Mouse (Mus musculus) liver, embryonic 12.5 days (tissue): Measurements from ENCODE around the gene Elmsan1. TPM values are rescaled to one million over a fixed set of nuclear protein-coding genes. Genes with fewer than 3 reads are reported as not detected.
A peak's percentile ranks its signal among the peaks of the same experiment; 100 is the strongest.

Experiments
- ATAC-seq: fragments of 200-750 bp; cut with Nextera tagmentation; 2 replicates; pipeline ENCODE4 v1.8.0; 2017; ENCODE audit warnings: moderate number of reproducible peaks, mild to moderate bottlenecking, moderate library complexity
- H3K27ac ChIP-seq: fragments of 300-500 bp; sonication (generic); 2 replicates; pipeline ENCODE4 v1.5.1; 2016; ENCODE audit warnings: mild to moderate bottlenecking
- H3K27me3 ChIP-seq: fragments of 300-500 bp; sonication (generic); replicated peaks from 2 replicates; pipeline ENCODE4 v1.6.1; 2016; ENCODE audit warnings: mild to moderate bottlenecking, moderate library complexity
- H3K36me3 ChIP-seq: fragments of 300-500 bp; sonication (generic); 2 replicates; pipeline ENCODE4 v1.6.1; 2016; ENCODE audit warnings: mild to moderate bottlenecking, moderate library complexity
- H3K4me1 ChIP-seq: fragments of 300-500 bp; sonication (generic); 2 replicates; pipeline ENCODE4 v1.6.1; 2016
- H3K4me2 ChIP-seq: fragments of 300-500 bp; sonication (generic); 2 replicates; pipeline ENCODE4 v1.6.1; 2016; ENCODE audit warnings: mild to moderate bottlenecking, moderate library complexity
- H3K4me3 ChIP-seq: fragments of 300-500 bp; sonication (generic); 2 replicates; pipeline ENCODE4 v1.5.1; 2016; ENCODE audit warnings: mild to moderate bottlenecking, moderate library complexity
- H3K9ac ChIP-seq: fragments of 300-500 bp; sonication (generic); 2 replicates; pipeline ENCODE4 v1.6.1; 2016; ENCODE audit warnings: mild to moderate bottlenecking, moderate library complexity
- H3K9me3 ChIP-seq: fragments of 300-500 bp; sonication (generic); replicated peaks from 2 replicates; pipeline ENCODE4 v1.6.1; 2016; ENCODE audit warnings: mild to moderate bottlenecking, moderate library complexity
- WGBS: fragments of 180-500 bp; shearing (Covaris S2); methylation state at CpG from one replicate; pipeline ENCODE4 v1.1.7; 2016; ENCODE audit not compliant: insufficient replicate concordance; 5-methylcytosine and 5-hydroxymethylcytosine counted together
- polyA plus RNA-seq: library from polyadenylated mRNA; unstranded; fragments of >200 nt; fragmentation: Nextera tagmentation; extraction: Ambion mirVana; gene quantifications from 2 replicates; pipeline ENCODE4 v1.2.1, GENCODE M21; 2016

Elmsan1 gene
- polyA plus RNA-seq, 1 experiment from 2014 or later, result 6.9 TPM

DNA sequence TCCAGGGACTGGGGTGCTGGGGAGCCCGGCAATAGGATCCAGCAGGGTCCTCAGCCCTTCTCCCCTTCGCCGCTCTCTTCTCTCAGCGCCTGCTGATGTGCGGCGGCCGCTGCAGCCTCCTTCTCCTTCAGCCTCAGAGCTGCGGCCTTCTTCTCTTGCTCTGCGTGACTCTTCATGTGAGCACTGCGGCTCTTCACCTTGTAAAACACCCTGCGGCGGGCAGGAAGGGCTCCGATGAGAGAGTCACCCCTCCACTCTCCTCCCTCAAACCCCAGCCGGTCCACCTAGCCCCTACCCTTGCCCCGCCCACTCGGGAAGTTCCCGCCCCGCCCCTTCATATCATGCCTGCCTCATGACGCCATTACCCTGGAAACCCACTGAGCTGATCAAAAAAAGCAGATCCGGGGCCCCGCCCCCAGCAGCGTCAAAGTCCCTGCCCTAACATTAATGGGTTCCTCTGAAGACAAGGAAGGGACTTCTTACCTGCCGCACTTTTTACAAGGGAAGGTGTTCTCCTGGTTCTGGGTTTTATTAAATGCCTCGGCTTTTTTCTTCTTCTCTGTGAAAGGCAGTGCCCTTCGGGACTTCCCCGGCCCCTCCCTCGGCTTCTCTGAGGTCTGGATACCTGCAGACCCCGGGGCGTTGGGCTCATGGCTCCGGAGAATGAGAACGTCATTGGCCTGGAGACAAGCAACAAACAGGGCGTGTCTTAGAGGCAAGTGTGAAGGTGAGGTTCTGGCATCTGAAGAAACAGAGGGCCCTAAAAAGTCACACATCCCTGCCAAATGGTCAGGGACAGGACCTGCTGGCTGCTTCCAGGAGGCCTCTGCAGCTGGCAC, 66.1 kb downstream of the Elmsan1 start:
- Histone ChIP-seq H3K36me3 (peaks cover 78% of the 10 kb centered on the region), H3K9ac (peak overlapping the region; percentile 73), H3K4me3 (peak overlapping the region; percentile 58), H3K27me3 (no peaks in the 10 kb centered on the region), H3K9me3 (no peaks in the 10 kb centered on the region), H3K4me1 (peaks cover 74% of the 10 kb centered on the region), H3K4me2 (peak overlapping the region; percentile 65), H3K27ac (peak overlapping the region; percentile 94)
- WGBS, result 59% methylated on average over 32 of the region's 32 CpGs
- ATAC-seq, result peak; percentile 45

DNA sequence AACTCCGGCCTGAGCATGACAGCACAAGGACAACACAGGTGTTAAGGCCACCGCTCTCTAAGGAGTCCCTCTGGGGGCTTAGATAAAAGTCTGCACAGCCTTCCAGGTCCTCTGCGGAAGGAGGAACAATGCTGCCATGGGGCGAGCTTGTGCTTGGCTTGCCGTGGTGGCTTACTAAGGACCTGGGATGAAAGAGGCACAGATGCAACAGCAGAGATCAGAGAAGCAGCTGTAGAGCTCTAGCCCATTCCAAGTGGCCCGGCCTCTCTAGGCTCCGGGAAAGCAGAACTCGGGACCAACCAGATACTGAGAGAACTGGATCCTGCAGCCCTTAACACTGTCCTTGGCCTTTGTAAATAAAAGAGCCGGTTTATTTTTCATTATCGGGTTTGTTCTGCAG, 66.8 kb downstream of the Elmsan1 start:
- WGBS, result 63% methylated on average over 10 of the region's 10 CpGs
- no peaks in the 10 kb centered on the region for H3K27me3 ChIP-seq
- peaks cover 81% of the 10 kb centered on the region for H3K4me1 ChIP-seq
- peaks cover 72% of the 10 kb centered on the region for H3K36me3 ChIP-seq
- peak overlapping the region; percentile 94 for H3K27ac ChIP-seq
- H3K9ac ChIP-seq, result peak overlapping the region; percentile 73
- no peak for ATAC-seq
- H3K4me2 ChIP-seq, result peak overlapping the region; percentile 65
- H3K4me3 ChIP-seq, result peak overlapping the region; percentile 58
- H3K9me3 ChIP-seq, result no peaks in the 10 kb centered on the region

DNA sequence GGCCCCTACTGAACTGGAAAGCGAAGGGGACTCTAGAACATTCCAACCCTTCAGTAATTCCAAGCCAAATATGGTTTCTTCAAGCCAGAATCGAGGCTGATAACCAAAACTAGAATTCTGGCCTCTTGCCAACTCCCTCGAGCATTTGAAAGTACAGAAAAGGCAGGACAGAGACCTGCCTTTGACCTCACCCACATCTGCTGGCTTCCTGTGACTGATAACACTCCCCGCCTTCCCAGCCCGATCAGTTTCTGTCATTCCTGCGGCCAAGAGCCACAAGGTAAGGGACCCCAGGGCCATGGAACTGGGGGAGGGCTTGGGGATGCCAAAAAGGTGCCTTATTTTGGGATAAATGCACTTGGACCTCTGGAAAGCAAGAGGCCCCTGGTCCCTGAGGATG, 67.7 kb downstream of the Elmsan1 start:
- Histone ChIP-seq H3K4me3 (peak overlapping the region; percentile 58), H3K4me2 (peak overlapping the region; percentile 65)

DNA sequence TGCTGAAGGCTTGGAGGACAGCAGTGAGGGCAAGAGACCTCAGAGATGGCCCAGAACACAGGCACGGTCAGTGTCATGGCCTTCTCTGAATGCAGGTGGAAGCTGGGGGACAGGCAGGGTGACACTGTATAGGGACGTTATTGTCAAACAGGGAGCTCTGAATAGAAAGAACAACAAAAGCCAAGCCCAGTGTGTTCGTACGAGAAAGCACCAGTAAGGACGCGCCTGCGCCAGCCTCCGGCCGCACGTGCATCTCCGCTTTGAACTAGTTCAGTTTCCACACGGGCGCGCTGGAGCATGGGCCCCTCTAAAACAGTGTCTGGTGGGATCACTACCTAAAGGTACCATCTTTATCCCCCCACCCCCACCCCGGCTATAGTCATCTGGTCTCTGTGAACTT, 68.7 kb downstream of the Elmsan1 start:
- H3K27ac ChIP-seq, result peak overlapping the region; percentile 94
- no peaks in the 10 kb centered on the region for H3K27me3 ChIP-seq
- 92% methylated on average over 15 of the region's 15 CpGs for WGBS
- H3K4me3 ChIP-seq, result no peak overlapping the region
- H3K9ac ChIP-seq, result peak overlapping the region; percentile 49
- ATAC-seq, result no peak
- no peaks in the 10 kb centered on the region for H3K9me3 ChIP-seq
- H3K4me2 ChIP-seq, result peak overlapping the region; percentile 65
- peaks cover 82% of the 10 kb centered on the region for H3K4me1 ChIP-seq
- peaks cover 52% of the 10 kb centered on the region for H3K36me3 ChIP-seq

More for the DNA sequence above, 67.7 kb downstream of the Elmsan1 start:
- ATAC-seq, result peak; percentile 88
- 10% methylated on average over 6 of the region's 6 CpGs for WGBS
- Histone ChIP-seq H3K27ac (peak overlapping the region; percentile 94), H3K9ac (peak overlapping the region; percentile 73), H3K9me3 (no peaks in the 10 kb centered on the region), H3K4me1 (peaks cover 84% of the 10 kb centered on the region), H3K36me3 (peaks cover 62% of the 10 kb centered on the region), H3K27me3 (no peaks in the 10 kb centered on the region)

DNA sequence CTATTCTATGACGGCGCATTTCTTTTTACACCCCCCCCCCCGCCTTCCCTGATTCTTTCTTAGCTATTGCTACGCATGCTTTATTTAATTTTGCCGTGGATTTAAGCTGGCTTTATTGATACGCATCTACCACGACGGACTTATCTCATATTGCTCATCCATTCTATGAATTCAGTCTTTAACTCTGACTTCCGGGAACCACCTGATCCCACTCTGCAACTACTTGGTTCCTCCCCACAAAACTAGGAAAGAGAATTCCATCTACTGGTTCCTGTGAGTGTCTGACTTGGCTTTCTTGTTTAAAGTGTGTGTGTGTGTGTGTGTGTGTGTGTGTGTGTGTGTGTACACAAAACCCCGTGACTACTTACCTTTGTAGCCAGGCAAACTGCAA, 70.1 kb downstream of the Elmsan1 start:
- peak overlapping the region; percentile 62 for H3K4me3 ChIP-seq
- ATAC-seq, result no peak
- H3K27me3 ChIP-seq, result no peaks in the 10 kb centered on the region
- peak overlapping the region; percentile 41; the same call in 1 of the 2 replicates for H3K27ac ChIP-seq
- peak overlapping the region; percentile 90 for H3K4me2 ChIP-seq
- 21% methylated on average over 10 of the region's 10 CpGs for WGBS
- H3K9me3 ChIP-seq, result no peaks in the 10 kb centered on the region
- peak overlapping the region; percentile 66; the same call in 1 of the 2 replicates for H3K9ac ChIP-seq
- peaks cover 39% of the 10 kb centered on the region for H3K36me3 ChIP-seq
- H3K4me1 ChIP-seq, result peaks cover 68% of the 10 kb centered on the region

DNA sequence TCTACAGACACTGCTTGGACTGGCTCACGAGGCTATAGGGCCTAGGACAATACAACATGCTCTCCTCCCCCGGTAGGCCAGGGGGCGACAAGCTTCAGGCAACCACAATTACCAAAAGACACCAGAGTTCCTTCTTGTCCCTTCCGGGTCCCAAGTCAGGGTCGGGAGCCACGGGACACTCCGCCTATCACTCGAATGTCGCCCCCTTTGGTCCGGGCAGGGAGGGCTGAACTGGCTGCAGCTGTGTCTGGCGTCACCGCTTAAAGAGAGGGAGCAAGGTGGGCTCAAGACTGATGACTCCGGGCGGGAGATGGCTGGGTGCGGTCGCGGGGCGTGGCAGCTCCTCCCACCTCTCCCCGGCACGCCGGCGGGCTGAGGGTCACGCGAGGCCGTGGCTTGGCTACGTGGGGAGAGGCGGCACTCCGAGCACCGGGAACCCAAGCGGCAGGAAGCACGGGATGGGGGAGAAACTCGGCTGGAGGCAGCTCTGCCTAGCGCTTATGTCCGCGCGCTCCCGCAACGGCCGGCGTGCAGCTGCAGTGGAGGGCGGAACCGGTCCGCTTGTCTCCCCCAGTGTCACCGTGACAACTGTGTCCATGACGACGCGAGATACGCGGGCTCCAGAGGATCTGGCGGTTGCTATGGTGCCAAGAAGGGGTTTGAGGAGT, 70.6 kb downstream of the Elmsan1 start, which contains the start of gene Pnma1:
Pnma1 (minus strand) TSS at position 536 of the 668 bp plus-strand sequence.
- H3K9me3 ChIP-seq, result no peaks in the 10 kb centered on the region
- peak within 1 kb of the TSS; percentile 94; the same call in 1 of the 2 replicates for H3K27ac ChIP-seq
- peak within 1 kb of the TSS; percentile 90 for H3K4me2 ChIP-seq
- H3K4me3 ChIP-seq, result peak within 1 kb of the TSS; percentile 62
- 4% methylated on average over 49 of the region's 50 CpGs for WGBS
- peaks cover 33% of the 10 kb centered on the region for H3K36me3 ChIP-seq
- H3K4me1 ChIP-seq, result peaks cover 63% of the 10 kb centered on the region
- H3K9ac ChIP-seq, result peak within 1 kb of the TSS; percentile 66
- no peaks in the 10 kb centered on the region for H3K27me3 ChIP-seq
- peak; percentile 67 for ATAC-seq

DNA sequence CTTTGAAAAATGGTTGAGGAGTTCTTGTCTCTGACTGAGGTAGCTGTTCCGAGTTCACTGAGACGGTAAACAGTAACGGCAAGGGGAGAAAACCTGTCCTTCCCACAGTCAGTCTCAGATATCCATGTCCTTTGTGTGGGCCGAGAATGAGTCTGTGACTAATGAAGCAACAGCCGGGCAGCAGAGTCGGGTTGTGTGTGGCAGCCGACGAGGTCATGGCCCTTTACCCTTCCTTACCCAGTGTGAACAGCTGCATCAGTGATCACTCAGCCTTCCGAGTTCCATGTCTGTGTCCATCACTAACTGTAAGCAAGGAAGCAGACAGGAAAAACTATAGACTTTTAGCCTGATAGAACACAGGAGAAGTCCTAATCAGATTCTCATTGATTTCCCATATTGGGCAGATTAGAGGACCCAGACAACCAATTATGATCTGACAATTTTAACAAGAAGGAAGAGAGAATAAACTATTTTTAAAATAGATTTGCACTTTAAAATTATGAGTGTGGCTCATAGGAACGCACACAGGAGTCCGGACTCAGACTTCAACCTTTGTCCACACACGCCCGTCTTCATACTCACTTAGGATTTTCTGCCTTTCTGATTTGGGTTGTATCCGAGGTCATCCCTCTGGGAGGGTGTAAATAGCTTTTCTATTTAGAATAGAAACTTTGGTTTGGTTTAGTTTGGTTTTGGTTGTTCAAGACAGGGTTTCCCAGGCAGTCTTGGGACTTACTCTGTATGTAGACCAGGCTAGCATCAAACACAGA, 76.2 kb downstream of the Elmsan1 start:
- Histone ChIP-seq H3K27me3 (no peaks in the 10 kb centered on the region), H3K4me3 (no peak overlapping the region), H3K27ac (no peak overlapping the region), H3K4me1 (peaks cover 9% of the 10 kb centered on the region), H3K9me3 (no peaks in the 10 kb centered on the region), H3K36me3 (no peaks in the 10 kb centered on the region), H3K4me2 (no peak overlapping the region), H3K9ac (no peak overlapping the region)
- ATAC-seq, result no peak
- WGBS, result 68% methylated on average over 14 of the region's 14 CpGs

DNA sequence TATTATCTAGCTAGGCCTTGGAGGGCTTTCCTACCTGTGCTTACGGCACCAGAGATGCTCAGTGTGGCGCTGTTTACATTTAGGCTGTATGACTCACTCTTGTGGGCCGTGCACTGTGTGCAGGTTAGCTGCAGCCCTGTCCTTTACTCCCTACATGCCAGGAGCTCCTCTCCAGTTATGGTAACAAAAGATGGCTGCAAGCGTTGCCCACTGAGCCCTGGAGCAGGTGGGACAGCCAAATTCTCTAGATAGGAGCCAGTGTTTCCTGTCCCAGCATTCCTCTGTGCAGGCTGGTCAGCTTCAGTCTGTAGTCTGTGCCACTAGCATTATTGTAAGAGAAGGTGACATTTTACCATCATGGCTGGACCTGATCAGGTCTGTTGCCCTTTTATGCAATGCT, 77.4 kb downstream of the Elmsan1 start:
- Histone ChIP-seq H3K4me3 (no peak overlapping the region), H3K9me3 (no peaks in the 10 kb centered on the region), H3K27ac (no peak overlapping the region), H3K27me3 (no peaks in the 10 kb centered on the region), H3K9ac (no peak overlapping the region), H3K4me2 (no peak overlapping the region), H3K4me1 (no peaks in the 10 kb centered on the region), H3K36me3 (no peaks in the 10 kb centered on the region)
- WGBS, result 79% methylated on average over 4 of the region's 4 CpGs
- ATAC-seq, result no peak

DNA sequence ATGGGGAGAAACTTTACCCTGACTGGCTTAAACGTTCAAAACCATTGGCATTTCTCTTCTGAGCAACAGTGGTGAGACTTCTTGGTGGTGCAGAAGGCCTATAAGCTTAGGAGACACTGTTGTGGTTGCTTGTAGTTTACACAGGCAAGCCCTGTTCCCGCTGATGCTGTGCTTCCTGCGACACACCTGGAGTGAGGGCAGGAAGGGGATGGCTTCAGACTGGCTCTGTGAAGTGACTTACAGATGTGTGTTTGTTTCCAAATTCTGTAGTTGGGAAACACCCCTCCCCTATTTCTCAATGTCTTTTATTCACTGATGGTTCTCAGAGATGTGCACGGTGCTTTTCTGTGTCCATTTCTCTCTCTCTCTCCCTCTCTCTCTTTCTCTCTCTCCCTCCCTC, 78.5 kb downstream of the Elmsan1 start:
- Histone ChIP-seq H3K27ac (no peak overlapping the region), H3K4me1 (no peaks in the 10 kb centered on the region), H3K9me3 (no peaks in the 10 kb centered on the region), H3K36me3 (no peaks in the 10 kb centered on the region), H3K4me2 (no peak overlapping the region), H3K9ac (no peak overlapping the region), H3K27me3 (no peaks in the 10 kb centered on the region), H3K4me3 (no peak overlapping the region)
- 55% methylated on average over 4 of the region's 4 CpGs for WGBS
- no peak for ATAC-seq

DNA sequence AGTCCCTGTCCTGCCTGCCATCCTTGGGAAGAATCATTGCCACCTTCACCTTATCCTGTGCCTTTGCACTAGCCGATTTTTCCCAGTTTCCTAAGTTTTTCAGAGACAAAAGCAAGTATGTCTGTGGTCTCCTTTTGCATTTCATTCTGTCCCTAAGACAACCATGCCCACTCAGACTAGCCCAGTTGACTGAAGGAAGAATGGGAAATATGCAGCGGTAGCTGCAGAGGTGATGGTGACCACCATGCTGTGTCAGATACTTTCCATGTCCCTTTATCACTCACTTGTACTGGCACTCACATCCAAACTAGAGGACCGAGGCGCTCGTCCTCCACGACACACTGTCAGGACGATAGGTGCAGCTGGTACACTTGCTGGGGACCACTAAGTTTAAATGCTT, 81.5 kb downstream of the Elmsan1 start:
- no peak overlapping the region for H3K9ac ChIP-seq
- WGBS, result 86% methylated on average over 7 of the region's 7 CpGs
- no peak overlapping the region for H3K4me2 ChIP-seq
- H3K27ac ChIP-seq, result no peak overlapping the region
- H3K9me3 ChIP-seq, result no peaks in the 10 kb centered on the region
- H3K4me1 ChIP-seq, result no peaks in the 10 kb centered on the region
- ATAC-seq, result no peak
- no peaks in the 10 kb centered on the region for H3K36me3 ChIP-seq
- no peak overlapping the region for H3K4me3 ChIP-seq
- no peaks in the 10 kb centered on the region for H3K27me3 ChIP-seq

DNA sequence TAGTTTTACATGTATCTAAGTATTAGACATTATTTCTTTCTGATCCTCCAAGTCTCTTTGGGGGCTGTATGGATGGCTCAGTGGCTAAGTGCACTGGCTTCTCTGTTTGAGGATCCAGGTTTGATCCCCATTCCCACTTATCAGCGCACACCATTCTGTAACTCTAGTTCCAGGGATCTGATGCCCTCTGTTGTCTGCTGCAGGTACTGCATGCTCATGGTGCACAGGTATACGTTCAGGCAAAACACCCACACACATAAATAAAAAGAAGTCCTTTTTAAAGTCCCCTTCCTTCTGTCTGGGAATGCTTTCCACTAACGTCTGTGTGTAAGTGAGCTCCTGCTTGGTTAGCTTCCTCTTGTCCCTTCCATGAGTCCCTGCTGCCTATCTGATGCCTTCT, 86.4 kb downstream of the Elmsan1 start:
- H3K9me3 ChIP-seq, result no peaks in the 10 kb centered on the region
- H3K36me3 ChIP-seq, result no peaks in the 10 kb centered on the region
- H3K4me2 ChIP-seq, result no peak overlapping the region
- WGBS, result 57% methylated on average over 3 of the region's 3 CpGs
- H3K27ac ChIP-seq, result no peak overlapping the region
- 0 out of 2 replicates have a peak, but pooled peaks cover 3% of the 10 kb centered on the region for H3K4me1 ChIP-seq
- ATAC-seq, result no peak
- H3K9ac ChIP-seq, result no peak overlapping the region
- H3K4me3 ChIP-seq, result no peak overlapping the region
- H3K27me3 ChIP-seq, result no peaks in the 10 kb centered on the region
